30 mouse cellular contexts compared by ENCODE assay signal in the genomic region with DNA sequence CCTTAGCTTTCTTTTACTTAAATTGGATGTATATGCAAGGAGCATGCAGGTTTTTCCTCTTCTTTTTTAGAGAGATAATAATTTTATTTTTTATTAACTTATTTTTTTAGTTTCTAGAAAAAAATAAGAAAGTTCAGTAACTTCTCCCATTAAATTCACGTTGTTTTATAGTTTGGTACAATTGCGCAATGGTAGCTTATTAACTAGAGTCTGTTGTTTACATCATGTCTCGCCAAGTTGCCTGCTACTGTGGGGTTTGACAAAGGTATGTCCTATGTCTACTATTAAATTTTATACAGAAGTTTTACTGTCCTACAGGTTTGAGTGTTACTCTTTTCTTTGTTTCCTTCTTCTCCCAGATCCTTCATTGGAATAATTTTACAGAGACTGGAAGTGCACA.
"Had no signal": no experiment of that assay in that cellular context is flagged by ENCODE, and none has a peak within 500 bp of the region (broad histone marks: within the 10 kb centered on the region; RNA-seq: fewer than 3 reads in every experiment).

No protein-coding gene starts in this region.

- H3K4me2 ChIP-seq: heart, embryonic 11.5 days; heart, embryonic 12.5 days; heart, embryonic 13.5 days; heart, embryonic 15.5 days; hindbrain, embryonic 12.5 days; hindbrain, embryonic 13.5 days; hindbrain, embryonic 14.5 days; hindbrain, embryonic 15.5 days; intestine, embryonic 15.5 days; kidney, embryonic 15.5 days had no signal

- H3K27ac ChIP-seq: heart, embryonic 10.5 days; heart, embryonic 13.5 days; heart, embryonic 15.5 days; hindbrain, embryonic 10.5 days; hindbrain, embryonic 12.5 days; hindbrain, embryonic 13.5 days; hindbrain, embryonic 14.5 days; hindbrain, embryonic 15.5 days; hindbrain, postnatal 0 days; kidney, embryonic 15.5 days; kidney, postnatal 0 days; layer of hippocampus, adult 2 months had no signal

- H3K36me3 ChIP-seq: heart, embryonic 10.5 days; heart, embryonic 12.5 days; heart, embryonic 13.5 days; heart, embryonic 15.5 days; hindbrain, embryonic 10.5 days; hindbrain, embryonic 12.5 days; hindbrain, embryonic 13.5 days; hindbrain, embryonic 15.5 days; intestine, embryonic 15.5 days; kidney, embryonic 15.5 days had no signal

- H3K4me3 ChIP-seq: heart, embryonic 10.5 days; heart, embryonic 12.5 days; heart, embryonic 13.5 days; heart, embryonic 15.5 days; hindbrain, embryonic 10.5 days; hindbrain, embryonic 12.5 days; hindbrain, embryonic 13.5 days; hindbrain, embryonic 15.5 days; intestine, embryonic 15.5 days; kidney, embryonic 15.5 days; layer of hippocampus, adult 2 months had no signal

- H3K27me3 ChIP-seq: heart, embryonic 12.5 days; heart, embryonic 13.5 days; heart, embryonic 15.5 days; hindbrain, embryonic 12.5 days; hindbrain, embryonic 13.5 days; hindbrain, embryonic 15.5 days; intestine, embryonic 15.5 days; kidney, embryonic 15.5 days had no signal

- H3K4me1 ChIP-seq: hindbrain, embryonic 10.5 days; intestine, embryonic 15.5 days; kidney, embryonic 15.5 days had no signal

- H3K9ac ChIP-seq: heart, embryonic 12.5 days; heart, embryonic 13.5 days; heart, embryonic 15.5 days; hindbrain, embryonic 12.5 days; hindbrain, embryonic 13.5 days; hindbrain, embryonic 14.5 days; hindbrain, embryonic 15.5 days; intestine, embryonic 15.5 days; kidney, embryonic 15.5 days had no signal

- DNase-seq: heart, postnatal 10 days; heart, postnatal 14 days; heart, postnatal 36 days; heart, postnatal 4 days; kidney, adult 11 months; kidney, adult 2 months; kidney, adult 8-10 months; kidney, adult 9 months; kidney, postnatal 10 days; kidney, postnatal 14 days; kidney, postnatal 25 days; kidney, postnatal 36 days; kidney, postnatal 4 days; layer of hippocampus, adult 9-11 months; layer of hippocampus, postnatal 36 days had no signal
